ENCODE assay signal across 12 mouse cellular contexts in the genomic region with DNA sequence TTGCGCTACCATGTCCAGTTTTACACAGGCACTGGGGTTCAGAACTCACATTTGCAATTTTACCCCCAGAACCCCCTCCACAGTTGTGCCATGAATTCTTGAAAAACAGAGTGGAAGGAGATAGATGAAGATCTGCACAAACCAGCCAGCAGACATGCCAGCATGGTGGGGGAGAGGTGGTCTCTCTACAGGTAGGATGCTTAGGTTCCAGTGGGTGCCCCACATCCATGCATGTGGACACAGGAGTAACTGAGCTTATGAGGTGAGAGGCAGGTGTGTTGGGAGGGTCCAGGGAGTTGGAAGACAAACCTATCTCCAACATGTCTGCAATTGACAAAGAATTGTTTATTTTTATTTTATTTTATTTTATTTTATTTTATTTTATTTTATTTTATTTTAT.
"Had no signal": no experiment of that assay in that cellular context is flagged by ENCODE, and none has a peak within 500 bp of the region (broad histone marks: within the 10 kb centered on the region; RNA-seq: fewer than 3 reads in every experiment).

No protein-coding gene starts in this region.

- DNase-seq: retina, postnatal 1 day; right cerebral cortex, adult 18-20 months; right cerebral cortex, postnatal 14 days; right cerebral cortex, postnatal 25 days; right cerebral cortex, postnatal 4 days; spleen, adult 18-20 months; thymus, adult 18-20 months; thymus, adult 2 months; thymus, postnatal 14 days; thymus, postnatal 25 days; thymus, postnatal 36 days; thymus, postnatal 4 days had no signal
